8 mouse cellular contexts compared by ENCODE assay signal in genomic region chr7:25679971-25680370, GRCm38 (mm10). TPM values are rescaled to one million over a fixed set of nuclear protein-coding genes. Genes with fewer than 3 reads are reported as not detected.
DNase-seq lines count a peak whose midpoint lies in the region; ATAC-seq lines count a peak whose summit lies in the region.

No protein-coding gene starts in this region.

- H3K4me1 ChIP-seq in kidney, embryonic 16.5 days (ENCODE audit: insufficient read depth, low read length): peaks cover 14% of the 10 kb centered on the region
- no peaks in the 10 kb centered on the region for H3K4me1 ChIP-seq in brown adipose tissue, adult 24 weeks (ENCODE audit: control insufficient read depth, insufficient read depth, insufficient read length, low read length)
- peaks cover 28% of the 10 kb centered on the region for H3K4me1 ChIP-seq in hindbrain, embryonic 15.5 days (replicated peaks)

- 11% methylated on average over 6 of the region's 6 CpGs for WGBS in kidney, embryonic 16.5 days
- 8% methylated on average over 6 of the region's 6 CpGs for WGBS in hindbrain, embryonic 15.5 days

- no peak for DNase-seq in kidney, adult 8-10 months
- no peak for DNase-seq in layer of hippocampus, adult 8-10 months (ENCODE audit: low spot score in 2 of 2)
- DNase-seq in T-cell, adult 2 months (ENCODE audit: low spot score): no peak

- peak overlapping the region; percentile 64 for H3K9ac ChIP-seq in kidney, embryonic 16.5 days (replicated peaks; ENCODE audit: low read length)
- H3K9ac ChIP-seq in hindbrain, embryonic 15.5 days: peak overlapping the region; percentile 60; the same call in 1 of the 2 replicates

- H3K9me3 ChIP-seq in kidney, embryonic 16.5 days (ENCODE audit: low read length): no peaks in the 10 kb centered on the region
- no peaks in the 10 kb centered on the region for H3K9me3 ChIP-seq in hindbrain, embryonic 15.5 days

- no peaks in the 10 kb centered on the region for H3K36me3 ChIP-seq in kidney, embryonic 16.5 days (ENCODE audit: insufficient read depth, low read length)
- H3K36me3 ChIP-seq in hindbrain, embryonic 15.5 days: no peaks in the 10 kb centered on the region

- no peak for ATAC-seq in kidney, embryonic 16.5 days (ENCODE audit: low FRiP score, low TSS enrichment)
- no peak for ATAC-seq in hindbrain, embryonic 15.5 days (ENCODE audit: low FRiP score, low read depth)
- ATAC-seq in megakaryocyte, adult 5-6 weeks (ENCODE audit: poor library complexity, severe bottlenecking): peak; percentile 8
- ATAC-seq in activated CD4-positive, CD25-positive, alpha-beta regulatory T cell, adult 4 months: no peak

- H3K27me3 ChIP-seq in kidney, embryonic 16.5 days (ENCODE audit: insufficient read depth, low read length): peaks cover 21% of the 10 kb centered on the region
- H3K27me3 ChIP-seq in hindbrain, embryonic 15.5 days: peaks cover 4% of the 10 kb centered on the region; the same call in 1 of the 2 replicates

- peak overlapping the region; percentile 57 for H3K4me3 ChIP-seq in kidney, embryonic 16.5 days (ENCODE audit: low read length)
- H3K4me3 ChIP-seq in brown adipose tissue, adult 24 weeks (ENCODE audit: insufficient read depth, low read depth, low read length): peak overlapping the region; percentile 96; the same call in 1 of the 2 replicates
- H3K4me3 ChIP-seq in hindbrain, embryonic 15.5 days: peak overlapping the region; percentile 61

- peak overlapping the region; percentile 64 for H3K4me2 ChIP-seq in kidney, embryonic 16.5 days (replicated peaks; ENCODE audit: low read depth, low read length)
- H3K4me2 ChIP-seq in hindbrain, embryonic 15.5 days: peak overlapping the region; percentile 56

- H3K27ac ChIP-seq in kidney, embryonic 16.5 days (ENCODE audit: low read length): no peak overlapping the region
- H3K27ac ChIP-seq in brown adipose tissue, adult 24 weeks (replicated peaks; ENCODE audit: low read depth, low read length): peak overlapping the region; percentile 47; the same call in 1 of the 2 replicates
- H3K27ac ChIP-seq in hindbrain, embryonic 15.5 days (replicated peaks): peak overlapping the region; percentile 95

RNA-seq across cellular contexts. Expression of gene B9d2, which starts 0.6 kb away (rescaled TPM):
- 35.0 and 35.8 TPM in 2 replicates for polyA plus RNA-seq in kidney, embryonic 16.5 days (2015; fragmentation: Nextera tagmentation; extraction: Ambion mirVana)
- polyA plus RNA-seq in brown adipose tissue, adult 24 weeks (2012; ENCODE audit: insufficient read depth, insufficient read length, missing spikeins): 8.8 and 10.9 TPM in 2 replicates
- polyA plus RNA-seq in hindbrain, embryonic 15.5 days (2015; fragmentation: Nextera tagmentation; extraction: Ambion mirVana): 41.1 and 42.8 TPM in 2 replicates
- 24.8 and 32.0 TPM in 2 replicates for total RNA-seq in megakaryocyte, adult 5-6 weeks (2015)
- 26.7 and 44.6 TPM in 2 replicates for total RNA-seq in megakaryocyte, adult 5-6 weeks (2017)
- polyA plus RNA-seq in activated CD4-positive, CD25-positive, alpha-beta regulatory T cell, adult 4 months (2017; shearing (Covaris generic)): 10 to 100 TPM; 54.0 to 70.8 TPM
- total RNA-seq in layer of hippocampus, adult 8-10 months (2022): 10 to 100 TPM; 21.0 to 23.9 (median 21.8) TPM

RNA-seq across cellular contexts. Expression of gene Tmem91, which starts 5.0 kb away (rescaled TPM):
- polyA plus RNA-seq in kidney, embryonic 16.5 days (2015; fragmentation: Nextera tagmentation; extraction: Ambion mirVana): 2.3 and 3.7 TPM in 2 replicates
- polyA plus RNA-seq in brown adipose tissue, adult 24 weeks (2012; ENCODE audit: insufficient read depth, insufficient read length, missing spikeins): not detected in 2 replicates
- 65.6 and 72.7 TPM in 2 replicates for polyA plus RNA-seq in hindbrain, embryonic 15.5 days (2015; fragmentation: Nextera tagmentation; extraction: Ambion mirVana)
- 0.68 and 0.91 TPM in 2 replicates for total RNA-seq in megakaryocyte, adult 5-6 weeks (2015)
- total RNA-seq in megakaryocyte, adult 5-6 weeks (2017): not detected in 2 replicates
- polyA plus RNA-seq in activated CD4-positive, CD25-positive, alpha-beta regulatory T cell, adult 4 months (2017; shearing (Covaris generic)): 10 to 100 TPM; 10.4 to 11.6 TPM
- 10 to 100 TPM; 10.8 to 16.2 (median 15.1) TPM for total RNA-seq in layer of hippocampus, adult 8-10 months (2022)

RNA-seq across cellular contexts. Expression of gene Tgfb1, which starts 6.8 kb away (rescaled TPM):
- polyA plus RNA-seq in kidney, embryonic 16.5 days (2015; fragmentation: Nextera tagmentation; extraction: Ambion mirVana): 2.9 and 3.7 TPM in 2 replicates
- polyA plus RNA-seq in brown adipose tissue, adult 24 weeks (2012; ENCODE audit: insufficient read depth, insufficient read length, missing spikeins): 11.7 and 13.2 TPM in 2 replicates
- polyA plus RNA-seq in hindbrain, embryonic 15.5 days (2015; fragmentation: Nextera tagmentation; extraction: Ambion mirVana): 0.84 and 0.87 TPM in 2 replicates
- 281 and 286 TPM in 2 replicates for total RNA-seq in megakaryocyte, adult 5-6 weeks (2015)
- total RNA-seq in megakaryocyte, adult 5-6 weeks (2017): 42.2 and 47.4 TPM in 2 replicates
- polyA plus RNA-seq in activated CD4-positive, CD25-positive, alpha-beta regulatory T cell, adult 4 months (2017; shearing (Covaris generic)): 1 to 10 TPM; 4.7 to 8.6 TPM
- 10 to 100 TPM in 2 of 4 experiments, 1 to 10 TPM in 2; 7.2 to 26.4 (median 15.7) TPM for total RNA-seq in layer of hippocampus, adult 8-10 months (2022)

RNA-seq across cellular contexts. Expression of gene Exosc5, which starts 21.0 kb away (rescaled TPM):
- polyA plus RNA-seq in kidney, embryonic 16.5 days (2015; fragmentation: Nextera tagmentation; extraction: Ambion mirVana): 90.0 and 92.6 TPM in 2 replicates
- polyA plus RNA-seq in brown adipose tissue, adult 24 weeks (2012; ENCODE audit: insufficient read depth, insufficient read length, missing spikeins): 38.1 and 39.7 TPM in 2 replicates
- 39.3 and 41.8 TPM in 2 replicates for polyA plus RNA-seq in hindbrain, embryonic 15.5 days (2015; fragmentation: Nextera tagmentation; extraction: Ambion mirVana)
- total RNA-seq in megakaryocyte, adult 5-6 weeks (2015): 31.5 and 33.7 TPM in 2 replicates
- 19.4 and 20.9 TPM in 2 replicates for total RNA-seq in megakaryocyte, adult 5-6 weeks (2017)
- 100 to 1,000 TPM in 1 of 2 experiments, 10 to 100 TPM in 1; 94.5 to 110 TPM for polyA plus RNA-seq in activated CD4-positive, CD25-positive, alpha-beta regulatory T cell, adult 4 months (2017; shearing (Covaris generic))
- 10 to 100 TPM; 23.1 to 32.2 (median 27.5) TPM for total RNA-seq in layer of hippocampus, adult 8-10 months (2022)

RNA-seq across cellular contexts. Expression of gene Bckdha, which starts 21.2 kb away (rescaled TPM):
- 90.3 and 91.7 TPM in 2 replicates for polyA plus RNA-seq in kidney, embryonic 16.5 days (2015; fragmentation: Nextera tagmentation; extraction: Ambion mirVana)
- polyA plus RNA-seq in brown adipose tissue, adult 24 weeks (2012; ENCODE audit: insufficient read depth, insufficient read length, missing spikeins): 622 and 668 TPM in 2 replicates
- polyA plus RNA-seq in hindbrain, embryonic 15.5 days (2015; fragmentation: Nextera tagmentation; extraction: Ambion mirVana): 43.6 and 44.9 TPM in 2 replicates
- 40.4 TPM in 2 replicates for total RNA-seq in megakaryocyte, adult 5-6 weeks (2015)
- 39.9 and 50.1 TPM in 2 replicates for total RNA-seq in megakaryocyte, adult 5-6 weeks (2017)
- 10 to 100 TPM; 15.3 to 15.8 TPM for polyA plus RNA-seq in activated CD4-positive, CD25-positive, alpha-beta regulatory T cell, adult 4 months (2017; shearing (Covaris generic))
- 10 to 100 TPM; 34.4 to 42.3 (median 39.3) TPM for total RNA-seq in layer of hippocampus, adult 8-10 months (2022)
